Mouse (Mus musculus): Measurements from ENCODE around the gene Ephb2.

The Ephb2 gene

GRCm38 (mm10) chr4:136729574-136729973 is 106.2 kb downstream of the Ephb2 start:
- DNase-seq: no peak

GRCm38 (mm10) chr4:136726941-136727340 is 108.8 kb downstream of the Ephb2 start:
- DNase-seq: no peak

GRCm38 (mm10) chr4:136724731-136725130 is 111.1 kb downstream of the Ephb2 start:
- no peak for DNase-seq

GRCm38 (mm10) chr4:136722361-136723082 is 113.3 kb downstream of the Ephb2 start:
- DNase-seq: peak; percentile 46

GRCm38 (mm10) chr4:136721937-136722336 is 113.9 kb downstream of the Ephb2 start:
- DNase-seq: no peak

- no peak for DNase-seq
Measured at GRCm38 (mm10) chr4:136720025-136720424, 115.8 kb downstream of the Ephb2 start.

GRCm38 (mm10) chr4:136718193-136718986 is 117.4 kb downstream of the Ephb2 start:
- DNase-seq: no peak

- DNase-seq: no peak
Measured at GRCm38 (mm10) chr4:136716561-136716972, 119.2 kb downstream of the Ephb2 start.

GRCm38 (mm10) chr4:136714530-136714929 is 121.3 kb downstream of the Ephb2 start:
- DNase-seq: no peak

GRCm38 (mm10) chr4:136713889-136714288 is 121.9 kb downstream of the Ephb2 start:
- DNase-seq: no peak

- DNase-seq: no peak
Measured at GRCm38 (mm10) chr4:136713431-136713830, 122.4 kb downstream of the Ephb2 start.

- DNase-seq: no peak
Measured at GRCm38 (mm10) chr4:136711985-136712768, 123.6 kb downstream of the Ephb2 start.

- no peak for DNase-seq
Measured at GRCm38 (mm10) chr4:136710345-136710744, 125.4 kb downstream of the Ephb2 start.

GRCm38 (mm10) chr4:136708956-136709355 is 126.8 kb downstream of the Ephb2 start:
- no peak for DNase-seq

GRCm38 (mm10) chr4:136706696-136707095 is 129.1 kb downstream of the Ephb2 start:
- no peak for DNase-seq

- DNase-seq: no peak
Measured at GRCm38 (mm10) chr4:136705091-136705490, 130.7 kb downstream of the Ephb2 start.

GRCm38 (mm10) chr4:136704551-136704950 is 131.2 kb downstream of the Ephb2 start:
- DNase-seq: no peak

GRCm38 (mm10) chr4:136703351-136703750 is 132.4 kb downstream of the Ephb2 start:
- no peak for DNase-seq

GRCm38 (mm10) chr4:136702456-136702855 is 133.3 kb downstream of the Ephb2 start:
- no peak for DNase-seq

GRCm38 (mm10) chr4:136701236-136701635 is 134.6 kb downstream of the Ephb2 start:
- DNase-seq: no peak

GRCm38 (mm10) chr4:136699084-136699450 is 136.7 kb downstream of the Ephb2 start:
- DNase-seq: no peak

GRCm38 (mm10) chr4:136698404-136699083 is 137.2 kb downstream of the Ephb2 start:
- peak; percentile 26 for DNase-seq

- DNase-seq: no peak
Measured at GRCm38 (mm10) chr4:136697325-136697724, 138.5 kb downstream of the Ephb2 start.

Measured in right cerebral cortex, postnatal 25 days (tissue).